Mouse (Mus musculus): ENCODE results near the gene Cth.

- TF ChIP-seq CTCF (IDR thresholded peaks at IDR 0.05; ENCODE audit: low read depth, low read length), result no peak
- TF ChIP-seq POLR2A (IDR thresholded peaks at IDR 0.05; ENCODE audit: borderline replicate concordance, low read depth, low read length), result no peak
Measured at GRCm38 (mm10) chr3:157866251-157866650, 58.6 kb downstream of the Cth start.
